In genomic region chr9:43929312-43930036, GRCm38 (mm10) we compare ENCODE assay signal across 12 mouse cellular contexts.
DNase-seq lines count a peak whose midpoint lies in the region; ATAC-seq and TF ChIP-seq lines count a peak whose summit lies in the region.
"Had no signal": no experiment of that assay in that cellular context is flagged by ENCODE, and none has a peak within 500 bp of the region (broad histone marks: within the 10 kb centered on the region; RNA-seq: fewer than 3 reads in every experiment).

No protein-coding gene starts in this region.

- H3K9ac ChIP-seq in liver, embryonic 12.5 days: no peak overlapping the region
- H3K9ac ChIP-seq in midbrain, embryonic 12.5 days (replicated peaks): no peak overlapping the region

- TF ChIP-seq CTCF in kidney, adult 2 months (conservative IDR thresholded peaks at IDR 0.05; ENCODE audit: insufficient read depth, insufficient read length, low read depth, low read length): no peak

- H3K4me3 ChIP-seq in liver, embryonic 12.5 days: no peak overlapping the region
- no peak overlapping the region for H3K4me3 ChIP-seq in kidney, adult 2 months (ENCODE audit: insufficient read depth, low read depth, low read length)
- no peak overlapping the region for H3K4me3 ChIP-seq in midbrain, embryonic 12.5 days
- H3K4me3 ChIP-seq: heart, embryonic 10.5 days had no signal

- 32% methylated on average over 7 of the region's 7 CpGs for WGBS in liver, embryonic 12.5 days (ENCODE audit: insufficient replicate concordance)
- WGBS in kidney, adult 2 months: 15% methylated on average over 7 of the region's 7 CpGs
- 20% methylated on average over 7 of the region's 7 CpGs for WGBS in midbrain, embryonic 12.5 days

- peak; percentile 28 for DNase-seq in liver
- DNase-seq in kidney, adult 2 months: peak; percentile 52
- DNase-seq in heart, postnatal 36 days: no peak
- no peak for DNase-seq in right cerebral cortex, postnatal 25 days
- no peak for DNase-seq in layer of hippocampus, adult 9-10 months (ENCODE audit: low spot score)
- DNase-seq: cerebellum, postnatal 14 days; lung, postnatal 10 days; thymus, postnatal 36 days had no signal

- intact Hi-C loops in heart, postnatal 36 days (cut with DNase I): no loop called here

- no peak overlapping the region for H3K4me2 ChIP-seq in liver, embryonic 12.5 days
- peak overlapping the region; percentile 25 for H3K4me2 ChIP-seq in midbrain, embryonic 12.5 days (replicated peaks)

- peaks cover 2% of the 10 kb centered on the region; the same call in 1 of the 2 replicates for H3K4me1 ChIP-seq in liver, embryonic 12.5 days
- H3K4me1 ChIP-seq in kidney, adult 2 months (ENCODE audit: control insufficient read depth, insufficient read depth, low read length): 0 out of 2 replicates have a peak, but pooled peaks cover 1% of the 10 kb centered on the region
- peaks cover 50% of the 10 kb centered on the region for H3K4me1 ChIP-seq in midbrain, embryonic 12.5 days
- H3K4me1 ChIP-seq: heart, embryonic 10.5 days had no signal

- peaks cover 3% of the 10 kb centered on the region; the same call in 1 of the 2 replicates for H3K9me3 ChIP-seq in liver, embryonic 12.5 days (replicated peaks)
- no peaks in the 10 kb centered on the region for H3K9me3 ChIP-seq in midbrain, embryonic 12.5 days
- H3K9me3 ChIP-seq: heart, embryonic 10.5 days had no signal

- ATAC-seq in liver, embryonic 12.5 days: no peak; the same call in 1 of the 2 replicates
- ATAC-seq in midbrain, embryonic 12.5 days (ENCODE audit: low FRiP score, low read depth): peak; percentile 67
- ATAC-seq in frontal cortex, adult (ENCODE audit: low TSS enrichment): no peak

- no peaks in the 10 kb centered on the region for H3K36me3 ChIP-seq in liver, embryonic 12.5 days
- no peaks in the 10 kb centered on the region for H3K36me3 ChIP-seq in kidney, adult 2 months (ENCODE audit: control insufficient read depth, insufficient read depth, low read length)
- H3K36me3 ChIP-seq in midbrain, embryonic 12.5 days: no peaks in the 10 kb centered on the region
- H3K36me3 ChIP-seq: heart, embryonic 10.5 days had no signal

- TF ChIP-seq POLR2A in kidney, adult 2 months (IDR thresholded peaks at IDR 0.05; ENCODE audit: low read depth, low read length): no peak

- H3K27ac ChIP-seq in liver, embryonic 12.5 days: no peak overlapping the region
- H3K27ac ChIP-seq in kidney, adult 2 months (ENCODE audit: insufficient read depth, low read depth, low read length): no peak overlapping the region
- peak overlapping the region; percentile 84 for H3K27ac ChIP-seq in midbrain, embryonic 12.5 days (replicated peaks)
- H3K27ac ChIP-seq: heart, embryonic 10.5 days had no signal

- no peaks in the 10 kb centered on the region for H3K27me3 ChIP-seq in liver, embryonic 12.5 days (replicated peaks)
- no peaks in the 10 kb centered on the region for H3K27me3 ChIP-seq in kidney, adult 2 months (replicated peaks; ENCODE audit: control insufficient read depth, insufficient read depth, low read length)
- H3K27me3 ChIP-seq in midbrain, embryonic 12.5 days: peaks cover 28% of the 10 kb centered on the region

Comparison
In these comparisons a context has a peak if more than half of its experiments do, and no peak if none do; other contexts are left out.
1. DNase-seq: peak in liver (single experiment) and kidney, adult 2 months (single experiment); none in heart, postnatal 36 days (0 of 2), right cerebral cortex, postnatal 25 days (single experiment) and layer of hippocampus, adult 9-10 months (single experiment).